ENCODE assay signal across 8 mouse cellular contexts in the genomic region with DNA sequence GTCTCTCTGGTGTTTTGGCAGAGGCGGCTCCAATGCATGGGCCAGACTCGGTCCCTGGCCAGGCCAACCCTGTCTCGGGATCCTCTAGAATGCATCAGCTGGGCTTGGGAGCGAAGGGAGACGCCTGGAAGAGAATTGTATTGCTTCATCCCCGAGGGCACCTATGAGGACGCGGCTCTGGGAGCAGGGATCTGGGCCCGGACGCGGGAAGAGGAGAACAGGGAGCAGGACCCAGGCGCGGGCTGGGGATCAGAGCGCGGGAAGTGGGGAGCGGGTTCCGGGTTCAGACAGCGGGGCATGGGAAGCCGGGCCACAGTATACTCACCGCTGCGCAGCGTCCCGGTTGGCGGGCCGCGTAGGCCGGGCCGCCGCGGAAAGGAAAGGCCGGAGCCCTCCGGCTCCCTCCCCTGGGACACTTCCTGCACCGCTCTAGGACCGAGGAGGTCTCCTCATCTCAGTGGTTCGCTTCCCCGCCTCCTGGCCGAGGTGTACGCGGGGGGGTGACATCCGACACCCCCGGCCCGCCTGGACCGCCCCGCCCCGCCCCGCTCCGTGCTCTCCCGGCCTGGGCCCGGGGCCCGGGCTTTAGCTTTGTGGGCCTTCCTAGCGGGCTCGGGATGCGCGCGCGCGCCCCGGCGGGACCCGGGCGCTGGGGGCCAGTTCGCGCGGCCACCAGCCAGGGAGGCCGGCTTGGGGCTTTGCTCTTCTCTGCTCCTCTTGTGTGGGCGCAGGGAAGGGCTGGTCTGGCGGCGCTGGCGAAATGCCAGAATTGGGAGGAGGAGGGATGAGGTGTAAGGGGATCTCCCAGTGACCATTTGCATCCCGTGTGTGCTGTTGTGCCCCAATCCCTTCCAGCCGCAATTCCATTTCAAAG. TPM values are rescaled to one million over a fixed set of nuclear protein-coding genes. Genes with fewer than 3 reads are reported as not detected.
A peak's percentile ranks its signal among the peaks of the same experiment; 100 is the strongest.
DNase-seq lines count a peak whose midpoint lies in the region; ATAC-seq and TF ChIP-seq lines count a peak whose summit lies in the region.

No protein-coding gene starts in this region.

- H3K4me1 ChIP-seq in G1E (ENCODE audit: insufficient read depth, low read depth, low read length) = peaks cover 39% of the 10 kb centered on the region
- H3K4me1 ChIP-seq in forebrain, embryonic 15.5 days = peaks cover 22% of the 10 kb centered on the region
- H3K4me1 ChIP-seq in lung, embryonic 15.5 days = peaks cover 25% of the 10 kb centered on the region
- peaks cover 11% of the 10 kb centered on the region for H3K4me1 ChIP-seq in thymus, adult 2 months (replicated peaks; ENCODE audit: control insufficient read depth, insufficient read depth, low read length)

- H3K9me3 ChIP-seq in G1E (replicated peaks) = no peaks in the 10 kb centered on the region
- no peaks in the 10 kb centered on the region for H3K9me3 ChIP-seq in forebrain, embryonic 15.5 days
- H3K9me3 ChIP-seq in lung, embryonic 15.5 days = no peaks in the 10 kb centered on the region

- no peaks in the 10 kb centered on the region for H3K27me3 ChIP-seq in G1E (ENCODE audit: insufficient read depth, low read length)
- H3K27me3 ChIP-seq in forebrain, embryonic 15.5 days = no peaks in the 10 kb centered on the region
- no peaks in the 10 kb centered on the region for H3K27me3 ChIP-seq in lung, embryonic 15.5 days
- no peaks in the 10 kb centered on the region for H3K27me3 ChIP-seq in thymus, adult 2 months (ENCODE audit: control insufficient read depth, insufficient read depth, low read length)

- peak overlapping the region; percentile 90 for H3K4me2 ChIP-seq in forebrain, embryonic 15.5 days (replicated peaks)
- H3K4me2 ChIP-seq in lung, embryonic 15.5 days = peak overlapping the region; percentile 93

- peak; percentile 55 for ATAC-seq in G1E (ENCODE audit: extremely low read depth, insufficient number of reproducible peaks, low FRiP score, poor library complexity, severe bottlenecking)
- ATAC-seq in forebrain, embryonic 15.5 days (replicated peaks) = peak; percentile 87
- ATAC-seq in lung, embryonic 15.5 days (ENCODE audit: borderline replicate concordance, extremely low read depth, low FRiP score, low TSS enrichment) = peak; percentile 95

- under 1% methylated on average over 70 of the region's 71 CpGs for WGBS in forebrain, embryonic 15.5 days
- under 1% methylated on average over 69 of the region's 71 CpGs for WGBS in lung, embryonic 15.5 days
- WGBS in thymus, adult 2 months = under 1% methylated on average over 70 of the region's 71 CpGs

- peak; percentile 84 for DNase-seq in G1E (ENCODE audit: low spot score)
- DNase-seq in cerebellum, adult 11-12 months = peak; percentile 85
- peak; percentile 87 to 92 for DNase-seq in heart, postnatal 36 days
- peak; percentile 65 to 74 for DNase-seq in layer of hippocampus, adult 2 months (ENCODE audit: low spot score in 2 of 2)
- DNase-seq in ovary, adult 18-20 months (ENCODE audit: low spot score) = peak; percentile 89
- peak; percentile 76 for DNase-seq in thymus, adult 2 months

- intact Hi-C loops in heart, postnatal 36 days (cut with DNase I) = no loop called here

- peaks cover 83% of the 10 kb centered on the region for H3K36me3 ChIP-seq in G1E (replicated peaks)
- peaks cover 31% of the 10 kb centered on the region for H3K36me3 ChIP-seq in forebrain, embryonic 15.5 days
- peaks cover 40% of the 10 kb centered on the region for H3K36me3 ChIP-seq in lung, embryonic 15.5 days
- H3K36me3 ChIP-seq in thymus, adult 2 months (ENCODE audit: control insufficient read depth, insufficient read depth, low read length) = peaks cover 22% of the 10 kb centered on the region

- H3K4me3 ChIP-seq in G1E (ENCODE audit: low read depth, low read length) = peak overlapping the region; percentile 86
- H3K4me3 ChIP-seq in forebrain, embryonic 15.5 days = peak overlapping the region; percentile 87
- H3K4me3 ChIP-seq in layer of hippocampus, adult 2 months = peak overlapping the region; percentile 89
- H3K4me3 ChIP-seq in lung, embryonic 15.5 days = peak overlapping the region; percentile 87
- peak overlapping the region; percentile 95 for H3K4me3 ChIP-seq in thymus, adult 2 months (ENCODE audit: control insufficient read depth, insufficient read depth, low read length)

- TF ChIP-seq CTCF in G1E (IDR thresholded peaks at IDR 0.05; ENCODE audit: low read depth, low read length) = no peak
- TF ChIP-seq CTCF in layer of hippocampus, adult 2 months (conservative IDR thresholded peaks at IDR 0.05) = no peak
- no peak for TF ChIP-seq CTCF in thymus, adult 2 months (IDR thresholded peaks at IDR 0.05; ENCODE audit: borderline replicate concordance, control insufficient read depth, extremely low read depth, insufficient read depth, low read length, poor library complexity)

- peak overlapping the region; percentile 94 for H3K9ac ChIP-seq in forebrain, embryonic 15.5 days (replicated peaks)
- peak overlapping the region; percentile 93 for H3K9ac ChIP-seq in lung, embryonic 15.5 days

- peak overlapping the region; percentile 90 for H3K27ac ChIP-seq in forebrain, embryonic 15.5 days (replicated peaks)
- H3K27ac ChIP-seq in layer of hippocampus, adult 2 months = peak overlapping the region; percentile 92
- peak overlapping the region; percentile 97 for H3K27ac ChIP-seq in lung, embryonic 15.5 days
- peak overlapping the region; percentile 17; the same call in 1 of the 2 replicates for H3K27ac ChIP-seq in thymus, adult 2 months (ENCODE audit: control insufficient read depth, insufficient read depth, low read length)

- TF ChIP-seq POLR2A in thymus, adult 2 months (IDR thresholded peaks at IDR 0.05; ENCODE audit: control insufficient read depth, extremely low read depth, insufficient read depth, low read length, poor library complexity) = 0 out of 2 replicates have a peak, but pooled peaks have one; percentile 17

RNA-seq across cellular contexts. Expression of a gene that starts 20.5 kb away (rescaled TPM):
- total RNA-seq in G1E (2014; fragmentation: Nextera tagmentation) (48.6 and 48.9 TPM in 2 replicates), G1E (2017) (14.1 and 15.3 TPM in 2 replicates)
- polyA plus RNA-seq in G1E (2012) = 87.9 and 89.8 TPM in 2 replicates
- polyA plus RNA-seq in forebrain, embryonic 15.5 days (2015; fragmentation: Nextera tagmentation; extraction: Ambion mirVana) = 17.2 and 17.8 TPM in 2 replicates
- 10 to 100 TPM; 16.4 to 17.4 TPM for total RNA-seq in heart, postnatal 36 days (2021)
- 1 to 10 TPM; 8.5 to 8.7 TPM for total RNA-seq in layer of hippocampus, adult 2 months (2021)
- polyA plus RNA-seq in lung, embryonic 15.5 days (2015; fragmentation: Nextera tagmentation; extraction: Ambion mirVana) = 25.4 and 25.5 TPM in 2 replicates
- polyA plus RNA-seq in thymus, adult 2 months (2012; rRNA removed) = 15.9 and 21.1 TPM in 2 replicates

RNA-seq across cellular contexts. Expression of a gene that starts 33.8 kb away (rescaled TPM):
- 4.5 and 4.7 TPM in 2 replicates for total RNA-seq in G1E (2014; fragmentation: Nextera tagmentation)
- total RNA-seq in G1E (2017) = 3.0 and 4.2 TPM in 2 replicates
- polyA plus RNA-seq in G1E (2012) = 0.03 and 0.07 TPM in 2 replicates
- polyA plus RNA-seq in forebrain, embryonic 15.5 days (2015; fragmentation: Nextera tagmentation; extraction: Ambion mirVana) = 14.8 and 15.9 TPM in 2 replicates
- total RNA-seq in heart, postnatal 36 days (2021) = 1 to 10 TPM; 4.4 to 4.7 TPM
- 1 to 10 TPM; 4.9 to 5.1 TPM for total RNA-seq in layer of hippocampus, adult 2 months (2021)
- polyA plus RNA-seq in lung, embryonic 15.5 days (2015; fragmentation: Nextera tagmentation; extraction: Ambion mirVana) = 8.1 and 8.2 TPM in 2 replicates
- 0.34 and 0.50 TPM in 2 replicates for polyA plus RNA-seq in thymus, adult 2 months (2012; rRNA removed)

RNA-seq across cellular contexts. Expression of a gene that starts 35.3 kb away (rescaled TPM):
- total RNA-seq in G1E (2014; fragmentation: Nextera tagmentation) (not detected in 2 replicates), G1E (2017) (0.12 and 0.71 TPM in 2 replicates)
- polyA plus RNA-seq in G1E (2012) = not detected in 2 replicates
- polyA plus RNA-seq in forebrain, embryonic 15.5 days (2015; fragmentation: Nextera tagmentation; extraction: Ambion mirVana) = 0.15 and 0.29 TPM in 2 replicates
- total RNA-seq in heart, postnatal 36 days (2021) = 1 to 10 TPM in 1 of 2 experiments, under 1 TPM in 1; 0.42 to 1.0 TPM
- 1 to 10 TPM in 1 of 2 experiments, under 1 TPM in 1; 0.59 to 1.1 TPM for total RNA-seq in layer of hippocampus, adult 2 months (2021)
- polyA plus RNA-seq in lung, embryonic 15.5 days (2015; fragmentation: Nextera tagmentation; extraction: Ambion mirVana) = 0.24 and 0.42 TPM in 2 replicates
- polyA plus RNA-seq in thymus, adult 2 months (2012; rRNA removed) = 0.41 and 0.70 TPM in 2 replicates

RNA-seq across cellular contexts. Expression of a gene that starts 55.1 kb away (rescaled TPM):
- total RNA-seq in G1E (2014; fragmentation: Nextera tagmentation) = 27.9 and 29.4 TPM in 2 replicates
- 34.9 and 35.7 TPM in 2 replicates for total RNA-seq in G1E (2017)
- 10.2 and 13.3 TPM in 2 replicates for polyA plus RNA-seq in G1E (2012)
- 354 and 388 TPM in 2 replicates for polyA plus RNA-seq in forebrain, embryonic 15.5 days (2015; fragmentation: Nextera tagmentation; extraction: Ambion mirVana)
- total RNA-seq in heart, postnatal 36 days (2021) = 10 to 100 TPM; 33.0 to 37.7 TPM
- total RNA-seq in layer of hippocampus, adult 2 months (2021) = 100 to 1,000 TPM; 341 to 356 TPM
- 94.3 and 98.9 TPM in 2 replicates for polyA plus RNA-seq in lung, embryonic 15.5 days (2015; fragmentation: Nextera tagmentation; extraction: Ambion mirVana)
- polyA plus RNA-seq in thymus, adult 2 months (2012; rRNA removed) = 35.1 and 36.8 TPM in 2 replicates

RNA-seq across cellular contexts. Expression of a gene that starts 56.2 kb away (rescaled TPM):
- total RNA-seq in G1E (2014; fragmentation: Nextera tagmentation) (11.7 and 14.8 TPM in 2 replicates), G1E (2017) (10.7 and 12.9 TPM in 2 replicates)
- polyA plus RNA-seq in G1E (2012) = 7.4 and 8.4 TPM in 2 replicates
- 13.9 TPM in 2 replicates for polyA plus RNA-seq in forebrain, embryonic 15.5 days (2015; fragmentation: Nextera tagmentation; extraction: Ambion mirVana)
- 10 to 100 TPM; 10.8 TPM for total RNA-seq in heart, postnatal 36 days (2021)
- 10 to 100 TPM; 27.0 to 28.0 TPM for total RNA-seq in layer of hippocampus, adult 2 months (2021)
- polyA plus RNA-seq in lung, embryonic 15.5 days (2015; fragmentation: Nextera tagmentation; extraction: Ambion mirVana) = 10.6 and 11.4 TPM in 2 replicates
- polyA plus RNA-seq in thymus, adult 2 months (2012; rRNA removed) = 16.4 and 16.9 TPM in 2 replicates

Comparison
In these comparisons a context has a peak if more than half of its experiments do, and no peak if none do; other contexts are left out.
1. Peak in every context shown above with its lines: DNase-seq, ATAC-seq, H3K4me3 ChIP-seq and H3K27ac ChIP-seq.
2. H3K27ac ChIP-seq: peak in every context shown above with its lines; median percentile 97 in lung, embryonic 15.5 days; 92 in layer of hippocampus, adult 2 months; 90 in forebrain, embryonic 15.5 days; 17 in thymus, adult 2 months.